Mouse (Mus musculus): ENCODE results near the gene Gm21992.

- TF ChIP-seq CTCF (IDR thresholded peaks at IDR 0.05; ENCODE audit: low read depth) (no peak), EP300 (optimal IDR thresholded peaks at IDR 0.05) (no peak)
Observed at GRCm38 (mm10) chr19:4785206-4785605, 26.2 kb downstream of the Gm21992 start.
